Mouse (Mus musculus) hindbrain, embryonic 13.5 days (tissue): ENCODE measurements around the gene Fnbp1l. TPM values are rescaled to one million over a fixed set of nuclear protein-coding genes. Genes with fewer than 3 reads are reported as not detected.

ENCODE experiments used
- ATAC-seq: fragments of 200-750 bp; cut with Nextera tagmentation; 2 replicates; pipeline ENCODE4 v1.8.0; 2017; ENCODE audit warnings: moderate TSS enrichment; ENCODE audit not compliant: low FRiP score
- H3K27ac ChIP-seq: fragments of 300-500 bp; sonication (generic); 2 replicates; pipeline ENCODE4 v1.5.1; 2015; ENCODE audit warnings: inconsistent platforms, mild to moderate bottlenecking, moderate library complexity
- H3K27me3 ChIP-seq: fragments of 300-500 bp; sonication (generic); 2 replicates; pipeline ENCODE4 v1.6.1; 2015; ENCODE audit warnings: mild to moderate bottlenecking, inconsistent platforms
- H3K36me3 ChIP-seq: fragments of 300-500 bp; sonication (generic); 2 replicates; pipeline ENCODE4 v1.6.1; 2015; ENCODE audit warnings: mild to moderate bottlenecking, inconsistent platforms
- H3K4me1 ChIP-seq: fragments of 300-500 bp; sonication (generic); replicated peaks from 2 replicates; pipeline ENCODE4 v1.6.1; 2015; ENCODE audit warnings: inconsistent platforms
- H3K4me2 ChIP-seq: fragments of 300-500 bp; sonication (generic); 2 replicates; pipeline ENCODE4 v1.6.1; 2015; ENCODE audit warnings: inconsistent platforms, mild to moderate bottlenecking, moderate library complexity
- H3K4me3 ChIP-seq: fragments of 300-500 bp; sonication (generic); 2 replicates; pipeline ENCODE4 v1.5.1; 2015; ENCODE audit warnings: mild to moderate bottlenecking, inconsistent platforms
- H3K9ac ChIP-seq: fragments of 300-500 bp; sonication (generic); 2 replicates; pipeline ENCODE4 v1.6.1; 2015; ENCODE audit warnings: mild to moderate bottlenecking, inconsistent platforms
- H3K9me3 ChIP-seq: fragments of 300-500 bp; sonication (generic); 2 replicates; pipeline ENCODE4 v1.6.1; 2016; ENCODE audit warnings: inconsistent platforms
- WGBS: fragments of 180-500 bp; shearing (Covaris S2); methylation state at CpG from one replicate; pipeline ENCODE4 v1.1.7; 2015; 5-methylcytosine and 5-hydroxymethylcytosine counted together
- polyA plus RNA-seq: library from polyadenylated mRNA; unstranded; fragments of >200 nt; fragmentation: Nextera tagmentation; extraction: Ambion mirVana; gene quantifications from 2 replicates; pipeline ENCODE4 v1.2.1, GENCODE M21; 2015

Gene Fnbp1l
- polyA plus RNA-seq, 1 experiment from 2014 or later: 214 TPM

- no peak overlapping the region for H3K9ac ChIP-seq
- 52% methylated on average over 4 of the region's 4 CpGs for WGBS
- no peak overlapping the region for H3K4me3 ChIP-seq
- H3K4me2 ChIP-seq: 0 out of 2 replicates have a peak overlapping the region, but pooled peaks have one; percentile 1
- ATAC-seq: 0 out of 2 replicates have a peak, but pooled peaks have one; percentile 23
- H3K36me3 ChIP-seq: no peaks in the 10 kb centered on the region
- H3K27ac ChIP-seq: peak overlapping the region; percentile 81
- no peaks in the 10 kb centered on the region for H3K27me3 ChIP-seq
- H3K4me1 ChIP-seq: peaks cover 32% of the 10 kb centered on the region
- H3K9me3 ChIP-seq: no peaks in the 10 kb centered on the region
These were observed 101.8 kb downstream of the Fnbp1l start for GRCm38 (mm10) chr3:122517726-122518125.

DNA sequence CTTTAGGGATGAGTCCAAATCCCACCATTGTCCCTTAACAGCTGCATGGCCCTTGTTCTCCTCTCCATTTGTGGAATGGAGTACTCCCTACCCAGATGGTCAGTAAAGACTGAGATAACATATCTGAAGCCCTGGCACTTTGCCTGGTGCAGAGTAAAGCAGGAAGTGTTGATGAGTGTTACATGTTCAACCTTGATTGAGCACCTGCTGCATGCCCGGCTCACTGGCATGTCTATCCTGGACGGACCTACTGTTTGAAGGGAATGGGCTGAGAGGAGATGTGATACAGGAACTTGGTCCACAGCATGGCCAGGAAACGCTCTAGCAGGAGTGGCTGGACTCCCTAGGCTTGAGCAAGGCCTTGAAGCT lies 103.2 kb downstream of the Fnbp1l start:
- Histone ChIP-seq H3K36me3 (no peaks in the 10 kb centered on the region), H3K4me3 (no peak overlapping the region), H3K4me1 (peaks cover 32% of the 10 kb centered on the region), H3K27ac (no peak overlapping the region), H3K9ac (no peak overlapping the region), H3K9me3 (no peaks in the 10 kb centered on the region), H3K4me2 (no peak overlapping the region), H3K27me3 (no peaks in the 10 kb centered on the region)
- WGBS: 94% methylated on average over 3 of the region's 3 CpGs
- no peak for ATAC-seq

GRCm38 (mm10) chr3:122515568-122516326 lies 103.8 kb downstream of the Fnbp1l start:
- no peaks in the 10 kb centered on the region for H3K36me3 ChIP-seq
- ATAC-seq: no peak
- H3K27ac ChIP-seq: no peak overlapping the region
- H3K9ac ChIP-seq: no peak overlapping the region
- WGBS: 87% methylated on average over 6 of the region's 6 CpGs
- H3K27me3 ChIP-seq: no peaks in the 10 kb centered on the region
- no peaks in the 10 kb centered on the region for H3K9me3 ChIP-seq
- no peak overlapping the region for H3K4me2 ChIP-seq
- H3K4me1 ChIP-seq: peaks cover 32% of the 10 kb centered on the region
- H3K4me3 ChIP-seq: no peak overlapping the region

DNA sequence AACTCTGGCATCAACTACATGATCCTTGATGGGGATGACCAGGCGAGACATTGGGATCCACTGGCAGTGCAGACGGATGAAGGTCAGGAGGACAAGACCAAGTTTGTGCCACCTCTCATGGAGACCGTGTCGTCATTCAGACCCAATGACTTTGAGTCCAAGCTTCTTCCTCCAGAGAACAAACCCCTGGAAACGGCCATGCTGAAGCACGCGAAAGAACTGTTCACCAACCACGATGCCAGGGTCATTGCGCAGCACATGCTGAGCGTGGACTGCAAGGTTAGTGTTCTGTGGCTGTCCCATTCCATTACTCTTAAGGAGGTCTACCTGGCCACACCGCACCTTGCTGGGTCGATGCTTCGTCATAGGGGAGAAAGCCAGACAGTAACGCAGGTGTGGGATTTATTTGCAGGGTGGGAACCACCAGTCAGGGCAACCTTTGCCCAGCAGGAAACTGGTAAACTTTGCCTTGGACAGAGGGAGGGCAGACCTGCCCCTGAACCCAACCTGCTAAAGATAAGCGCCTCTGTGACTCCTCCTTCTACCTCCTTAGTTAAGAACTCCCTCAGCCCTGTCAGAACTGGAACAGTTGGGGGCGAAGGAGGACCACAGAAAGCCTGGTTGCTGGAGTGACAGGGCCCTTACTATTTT lies 106.7 kb downstream of the Fnbp1l start:
- Histone ChIP-seq H3K27me3 (no peaks in the 10 kb centered on the region), H3K9me3 (no peaks in the 10 kb centered on the region)
- 95% methylated on average over 16 of the region's 16 CpGs for WGBS

DNA sequence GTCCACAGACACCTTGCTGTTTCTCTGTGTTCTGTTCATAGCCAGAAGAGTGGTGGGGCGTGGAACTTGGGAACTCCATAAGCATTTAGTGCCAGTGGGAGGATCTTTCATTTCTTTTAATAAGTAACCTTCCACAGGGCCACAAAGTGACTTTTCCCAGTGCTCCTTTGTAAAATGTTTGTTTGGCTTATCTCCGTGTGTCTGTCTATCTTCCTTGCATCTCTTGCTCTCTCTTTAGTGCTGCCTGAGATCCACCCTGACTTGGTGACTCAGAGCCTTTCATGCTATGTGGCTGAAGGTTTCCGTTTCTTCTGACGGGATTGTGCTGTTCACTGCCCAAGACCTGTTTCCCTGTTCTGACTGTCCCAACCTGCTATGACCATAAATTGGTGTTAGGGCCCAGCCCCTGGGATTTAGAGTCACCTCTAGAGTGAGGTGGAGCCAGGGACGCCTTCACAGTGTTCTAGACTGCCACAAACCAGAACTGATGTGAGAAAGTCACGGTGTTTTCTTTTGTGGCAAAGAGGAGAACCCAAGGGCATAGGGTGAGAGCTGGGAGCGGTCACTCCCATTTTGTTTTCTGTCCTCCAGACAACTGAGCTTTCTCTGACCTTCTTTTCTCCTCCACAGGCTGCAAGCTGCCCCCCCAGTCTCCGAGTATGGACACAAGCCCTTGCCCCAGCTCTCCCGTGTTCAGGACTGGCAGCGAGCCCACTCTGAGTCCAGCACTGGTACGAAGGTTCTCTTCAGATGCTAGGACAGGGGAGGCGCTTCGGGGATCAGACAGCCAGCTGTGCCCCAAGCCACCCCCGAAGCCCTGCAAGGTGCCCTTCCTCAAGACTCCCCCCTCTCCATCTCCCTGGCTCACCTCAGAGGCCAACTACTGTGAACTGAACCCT lies 107.5 kb downstream of the Fnbp1l start:
- H3K4me1 ChIP-seq: peaks cover 5% of the 10 kb centered on the region
- H3K9me3 ChIP-seq: no peaks in the 10 kb centered on the region
- no peak overlapping the region for H3K4me2 ChIP-seq
- no peak overlapping the region for H3K9ac ChIP-seq
- H3K36me3 ChIP-seq: no peaks in the 10 kb centered on the region
- H3K27ac ChIP-seq: no peak overlapping the region
- no peak for ATAC-seq
- WGBS: 90% methylated on average over 14 of the region's 14 CpGs
- H3K4me3 ChIP-seq: no peak overlapping the region
- no peaks in the 10 kb centered on the region for H3K27me3 ChIP-seq

More for the DNA sequence above, 106.7 kb downstream of the Fnbp1l start:
- H3K4me3 ChIP-seq: no peak overlapping the region
- ATAC-seq: no peak
- no peak overlapping the region for H3K9ac ChIP-seq
- no peak overlapping the region for H3K27ac ChIP-seq
- no peak overlapping the region for H3K4me2 ChIP-seq
- H3K36me3 ChIP-seq: no peaks in the 10 kb centered on the region
- H3K4me1 ChIP-seq: peaks cover 14% of the 10 kb centered on the region

- Histone ChIP-seq H3K4me2 (no peak overlapping the region), H3K4me1 (peaks cover 10% of the 10 kb centered on the region), H3K27ac (no peak overlapping the region), H3K4me3 (no peak overlapping the region), H3K36me3 (no peaks in the 10 kb centered on the region), H3K9me3 (no peaks in the 10 kb centered on the region), H3K9ac (no peak overlapping the region), H3K27me3 (no peaks in the 10 kb centered on the region)
- WGBS: 80% methylated on average over 10 of the region's 10 CpGs
- ATAC-seq: no peak
These were observed 108.6 kb downstream of the Fnbp1l start for GRCm38 (mm10) chr3:122510932-122511331.

DNA sequence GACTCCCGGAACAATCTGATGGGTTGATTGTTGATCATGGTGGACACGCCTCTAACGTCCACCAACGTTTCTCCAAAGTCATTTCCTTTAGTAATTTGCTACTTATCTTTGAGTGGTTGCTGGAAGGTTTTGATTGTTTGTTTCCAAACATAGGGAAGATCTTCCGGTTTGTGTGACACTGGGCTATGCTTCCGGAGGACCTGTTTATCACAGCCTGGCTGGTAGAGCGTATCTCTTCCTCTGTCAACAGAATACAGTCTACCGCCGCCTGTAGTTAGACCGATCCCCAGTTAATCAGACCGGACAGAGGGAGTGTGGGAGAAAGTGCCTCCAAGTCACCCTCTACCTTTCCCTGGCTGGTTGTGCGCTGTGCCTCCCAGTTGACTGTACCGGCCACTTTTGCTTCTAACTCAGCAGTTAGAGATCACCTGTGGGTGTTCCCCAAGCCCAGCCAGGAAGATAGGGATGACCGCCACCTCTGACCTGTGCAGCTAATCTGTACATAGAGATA lies 109.2 kb downstream of the Fnbp1l start:
- H3K27me3 ChIP-seq: no peaks in the 10 kb centered on the region
- H3K27ac ChIP-seq: no peak overlapping the region
- no peak for ATAC-seq
- no peaks in the 10 kb centered on the region for H3K36me3 ChIP-seq
- H3K4me1 ChIP-seq: peaks cover 10% of the 10 kb centered on the region; the same call in 1 of the 2 replicates
- H3K9me3 ChIP-seq: no peaks in the 10 kb centered on the region
- WGBS: 91% methylated on average over 14 of the region's 14 CpGs
- H3K4me2 ChIP-seq: no peak overlapping the region
- no peak overlapping the region for H3K9ac ChIP-seq
- no peak overlapping the region for H3K4me3 ChIP-seq

- no peak overlapping the region for H3K27ac ChIP-seq
- no peak overlapping the region for H3K9ac ChIP-seq
- WGBS: 74% methylated on average over 11 of the region's 11 CpGs
- no peak overlapping the region for H3K4me3 ChIP-seq
- H3K9me3 ChIP-seq: no peaks in the 10 kb centered on the region
- H3K4me1 ChIP-seq: peaks cover 10% of the 10 kb centered on the region; the same call in 1 of the 2 replicates
- no peaks in the 10 kb centered on the region for H3K27me3 ChIP-seq
- no peak for ATAC-seq
- no peak overlapping the region for H3K4me2 ChIP-seq
- no peaks in the 10 kb centered on the region for H3K36me3 ChIP-seq
These were observed 109.8 kb downstream of the Fnbp1l start for GRCm38 (mm10) chr3:122509534-122510239.

DNA sequence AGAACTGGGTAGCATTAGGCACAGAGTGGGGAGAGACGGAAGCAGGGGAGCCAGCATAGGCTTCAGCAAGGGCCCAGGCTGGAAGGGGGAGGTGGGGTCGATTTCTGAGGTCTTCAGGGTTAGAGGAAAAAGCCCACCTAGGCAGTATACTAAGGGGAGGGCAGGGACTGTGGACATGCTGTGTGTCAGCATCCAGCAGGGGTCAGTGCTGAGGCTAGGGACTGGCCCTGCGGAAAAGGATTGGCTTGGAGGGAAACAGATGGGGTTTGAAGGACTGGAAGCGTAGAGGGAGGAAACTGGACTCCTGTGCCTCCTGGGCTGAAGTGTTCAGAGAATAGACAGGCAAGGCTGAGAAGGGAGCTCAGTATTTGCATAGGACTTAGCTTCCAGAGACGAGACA lies 110.4 kb downstream of the Fnbp1l start:
- Histone ChIP-seq H3K9ac (no peak overlapping the region), H3K27ac (no peak overlapping the region), H3K4me3 (no peak overlapping the region), H3K27me3 (no peaks in the 10 kb centered on the region), H3K4me2 (no peak overlapping the region), H3K9me3 (no peaks in the 10 kb centered on the region), H3K36me3 (no peaks in the 10 kb centered on the region), H3K4me1 (peaks cover 10% of the 10 kb centered on the region; the same call in 1 of the 2 replicates)
- ATAC-seq: peak; percentile 48
- 43% methylated on average over 5 of the region's 5 CpGs for WGBS

GRCm38 (mm10) chr3:122507826-122508225 lies 111.7 kb downstream of the Fnbp1l start:
- H3K27me3 ChIP-seq: no peaks in the 10 kb centered on the region
- 96% methylated on average over 14 of the region's 14 CpGs for WGBS
- H3K9me3 ChIP-seq: no peaks in the 10 kb centered on the region
- peaks cover 10% of the 10 kb centered on the region for H3K4me1 ChIP-seq
- no peak overlapping the region for H3K9ac ChIP-seq
- H3K36me3 ChIP-seq: no peaks in the 10 kb centered on the region
- no peak overlapping the region for H3K27ac ChIP-seq
- no peak overlapping the region for H3K4me2 ChIP-seq
- ATAC-seq: no peak
- H3K4me3 ChIP-seq: no peak overlapping the region

DNA sequence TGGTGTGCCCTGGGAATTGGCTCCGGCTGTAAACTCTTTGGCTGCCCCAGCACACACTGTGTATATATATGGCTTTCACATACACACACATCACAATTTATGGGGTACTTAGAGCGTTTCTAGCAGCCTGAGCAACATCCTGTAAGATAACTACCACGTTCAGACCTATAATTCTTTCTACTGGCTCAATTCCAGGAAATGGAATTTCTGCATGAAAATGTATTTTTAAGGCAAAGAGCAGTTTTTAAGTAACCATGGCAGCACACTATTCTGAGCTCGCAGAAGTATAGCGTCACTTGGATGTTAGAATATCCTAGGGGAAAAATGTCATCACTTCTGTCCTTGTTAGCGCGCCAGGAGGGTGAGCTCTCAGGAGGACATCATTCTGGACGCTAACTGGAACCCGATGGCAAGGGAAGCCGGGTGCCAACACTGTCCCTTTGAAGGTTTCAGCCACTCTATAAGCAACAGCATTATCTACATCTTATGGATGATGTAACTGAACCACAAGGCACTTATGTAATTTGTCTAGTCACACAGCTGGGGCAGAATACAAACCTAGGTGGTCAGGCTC lies 113.1 kb downstream of the Fnbp1l start:
- peak overlapping the region; percentile 40; the same call in 1 of the 2 replicates for H3K27ac ChIP-seq

More for the DNA sequence above, 113.1 kb downstream of the Fnbp1l start:
- Histone ChIP-seq H3K4me1 (peaks cover 10% of the 10 kb centered on the region), H3K9ac (no peak overlapping the region), H3K36me3 (no peaks in the 10 kb centered on the region), H3K4me3 (no peak overlapping the region), H3K4me2 (no peak overlapping the region), H3K9me3 (no peaks in the 10 kb centered on the region), H3K27me3 (no peaks in the 10 kb centered on the region)
- WGBS: 72% methylated on average over 10 of the region's 10 CpGs
- ATAC-seq: no peak
